Comparison of ENCODE assay signal across 27 mouse cellular contexts in the genomic region with DNA sequence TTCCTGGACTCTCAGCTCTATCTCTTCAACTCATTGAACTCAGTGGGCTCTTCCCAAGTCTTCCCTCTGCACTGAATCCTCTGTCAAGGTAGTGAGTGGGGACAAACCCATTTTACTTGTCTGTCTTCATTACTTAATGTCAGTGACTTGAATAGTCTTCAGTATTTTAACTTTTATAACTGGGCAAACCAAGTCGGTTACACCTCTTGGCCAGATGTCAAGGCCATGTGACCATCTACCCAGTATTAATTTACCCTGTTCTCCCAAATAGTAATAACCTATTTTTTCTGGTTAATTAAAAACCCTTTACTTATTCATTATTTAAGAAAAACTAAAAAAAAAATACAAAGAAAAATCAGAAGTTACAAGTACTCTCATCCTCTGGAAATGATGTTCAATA. TPM values are rescaled to one million over a fixed set of nuclear protein-coding genes. Genes with fewer than 3 reads are reported as not detected.
DNase-seq lines count a peak whose midpoint lies in the region; ATAC-seq and TF ChIP-seq lines count a peak whose summit lies in the region.
"Had no signal": no experiment of that assay in that cellular context is flagged by ENCODE, and none has a peak within 500 bp of the region (broad histone marks: within the 10 kb centered on the region; RNA-seq: fewer than 3 reads in every experiment).

No protein-coding gene starts in this region.

- no peak for ATAC-seq in kidney, embryonic 15.5 days (replicated peaks; ENCODE audit: low FRiP score)
- no peak for ATAC-seq in liver, embryonic 12.5 days
- ATAC-seq: activated CD4-positive, CD25-positive, alpha-beta regulatory T cell, adult 4 months; CD4-positive, CD25-positive, alpha-beta regulatory T cell, adult 4 months; forebrain, embryonic 13.5 days; Patski had no signal

- peak; percentile 57 for DNase-seq in kidney, adult 11 months
- DNase-seq in kidney, postnatal 10 days = no peak
- peak; percentile 84 for DNase-seq in kidney, adult 2 months
- peak; percentile 87 for DNase-seq in kidney, adult 9 months
- no peak for DNase-seq in kidney, postnatal 14 days
- DNase-seq in liver, adult 2 months (ENCODE audit: extremely low read depth, low read depth, low spot score) = peak; percentile 57
- DNase-seq: adrenal gland, adult 8-10 months; adrenal gland, postnatal 14 days; adrenal gland, postnatal 36 days; B cell, adult 2 months; cerebellum, adult 11-12 months; cerebellum, adult 2 months; cerebellum, adult 9-10 months; cerebellum, postnatal 10 days; cerebellum, postnatal 25 days had no signal

- H3K27me3 ChIP-seq in kidney, adult 2 months (replicated peaks; ENCODE audit: control insufficient read depth, insufficient read depth, low read length) = no peaks in the 10 kb centered on the region
- no peaks in the 10 kb centered on the region for H3K27me3 ChIP-seq in kidney, embryonic 15.5 days
- H3K27me3 ChIP-seq in liver, adult 2 months (ENCODE audit: control insufficient read depth, insufficient read depth, low read length) = no peaks in the 10 kb centered on the region
- H3K27me3 ChIP-seq in liver, embryonic 12.5 days (replicated peaks) = no peaks in the 10 kb centered on the region
- H3K27me3 ChIP-seq: CH12.LX; embryonic facial prominence, embryonic 12.5 days; forebrain, embryonic 13.5 days; Patski had no signal

- no peak overlapping the region for H3K4me3 ChIP-seq in kidney, adult 2 months (ENCODE audit: insufficient read depth, low read depth, low read length)
- no peak overlapping the region for H3K4me3 ChIP-seq in kidney, embryonic 15.5 days (replicated peaks)
- no peak overlapping the region for H3K4me3 ChIP-seq in liver, adult 2 months (ENCODE audit: insufficient read depth, low read depth, low read length)
- no peak overlapping the region for H3K4me3 ChIP-seq in liver, embryonic 12.5 days
- H3K4me3 ChIP-seq: embryonic facial prominence, embryonic 10.5 days; embryonic facial prominence, embryonic 12.5 days; forebrain, embryonic 13.5 days had no signal

- no peak for TF ChIP-seq CTCF in kidney, adult 2 months (conservative IDR thresholded peaks at IDR 0.05; ENCODE audit: insufficient read depth, insufficient read length, low read depth, low read length)
- no peak for TF ChIP-seq CTCF in liver, adult 2 months (IDR thresholded peaks at IDR 0.05; ENCODE audit: low read depth, low read length)

- H3K9me3 ChIP-seq in kidney, embryonic 15.5 days (replicated peaks) = no peaks in the 10 kb centered on the region
- H3K9me3 ChIP-seq in liver, embryonic 12.5 days (replicated peaks) = no peaks in the 10 kb centered on the region
- H3K9me3 ChIP-seq: embryonic facial prominence, embryonic 10.5 days; embryonic facial prominence, embryonic 12.5 days; forebrain, embryonic 13.5 days; G1E had no signal

- peak overlapping the region; percentile 80 for H3K27ac ChIP-seq in kidney, adult 2 months (ENCODE audit: insufficient read depth, low read depth, low read length)
- H3K27ac ChIP-seq in kidney, embryonic 15.5 days = no peak overlapping the region
- 0 out of 2 replicates have a peak overlapping the region, but pooled peaks have one; percentile 4 for H3K27ac ChIP-seq in liver, adult 2 months (replicated peaks; ENCODE audit: insufficient read depth, low read depth, low read length)
- H3K27ac ChIP-seq in liver, embryonic 12.5 days = no peak overlapping the region
- H3K27ac ChIP-seq: embryonic facial prominence, embryonic 10.5 days; embryonic facial prominence, embryonic 12.5 days; forebrain, embryonic 13.5 days had no signal

- peaks cover 11% of the 10 kb centered on the region; the same call in 1 of the 2 replicates for H3K36me3 ChIP-seq in kidney, adult 2 months (ENCODE audit: control insufficient read depth, insufficient read depth, low read length)
- no peaks in the 10 kb centered on the region for H3K36me3 ChIP-seq in kidney, embryonic 15.5 days
- H3K36me3 ChIP-seq in liver, adult 2 months (ENCODE audit: control insufficient read depth, insufficient read depth, low read length) = peaks cover 22% of the 10 kb centered on the region
- no peaks in the 10 kb centered on the region for H3K36me3 ChIP-seq in liver, embryonic 12.5 days
- H3K36me3 ChIP-seq: embryonic facial prominence, embryonic 10.5 days; embryonic facial prominence, embryonic 12.5 days; G1E had no signal

- no peak for TF ChIP-seq POLR2A in kidney, adult 2 months (IDR thresholded peaks at IDR 0.05; ENCODE audit: low read depth, low read length)
- TF ChIP-seq POLR2A in liver, adult 2 months (IDR thresholded peaks at IDR 0.05; ENCODE audit: extremely low read depth, insufficient read depth, low read length) = no peak

- no peak overlapping the region for H3K9ac ChIP-seq in kidney, embryonic 15.5 days
- H3K9ac ChIP-seq in liver, adult 2 months (ENCODE audit: low read depth, low read length) = no peak overlapping the region
- no peak overlapping the region for H3K9ac ChIP-seq in liver, embryonic 12.5 days
- H3K9ac ChIP-seq: embryonic facial prominence, embryonic 12.5 days; forebrain, embryonic 13.5 days had no signal

- H3K4me2 ChIP-seq in kidney, embryonic 15.5 days = no peak overlapping the region
- no peak overlapping the region for H3K4me2 ChIP-seq in liver, embryonic 12.5 days
- H3K4me2 ChIP-seq: embryonic facial prominence, embryonic 12.5 days; forebrain, embryonic 13.5 days had no signal

- peaks cover 13% of the 10 kb centered on the region; the same call in 1 of the 2 replicates for H3K4me1 ChIP-seq in kidney, adult 2 months (ENCODE audit: control insufficient read depth, insufficient read depth, low read length)
- no peaks in the 10 kb centered on the region for H3K4me1 ChIP-seq in kidney, embryonic 15.5 days
- H3K4me1 ChIP-seq in liver, adult 2 months (ENCODE audit: control insufficient read depth, insufficient read depth, low read length) = peaks cover 17% of the 10 kb centered on the region
- H3K4me1 ChIP-seq in liver, embryonic 12.5 days = no peaks in the 10 kb centered on the region
- H3K4me1 ChIP-seq: embryonic facial prominence, embryonic 10.5 days; embryonic facial prominence, embryonic 12.5 days; forebrain, embryonic 13.5 days had no signal

- peaks cover 8% of the 10 kb centered on the region; the same call in 1 of the 2 replicates for H3K79me2 ChIP-seq in liver, adult 2 months (ENCODE audit: control insufficient read depth, insufficient read depth, low read length)

- 56% methylated on average over 1 of the region's 1 CpGs for WGBS in kidney, adult 2 months
- WGBS in kidney, embryonic 15.5 days = 97% methylated on average over 1 of the region's 1 CpGs
- 38% methylated on average over 1 of the region's 1 CpGs for WGBS in liver, adult 2 months
- 76% methylated on average over 1 of the region's 1 CpGs for WGBS in liver, embryonic 12.5 days (ENCODE audit: insufficient replicate concordance)

RNA-seq across cellular contexts. Expression of a gene that starts 13.7 kb away (rescaled TPM):
- 31.2 and 39.7 TPM in 2 replicates for polyA plus RNA-seq in kidney, adult 2 months (2012; rRNA removed)
- 9.0 and 9.5 TPM in 2 replicates for polyA plus RNA-seq in kidney, embryonic 15.5 days (2015; fragmentation: Nextera tagmentation; extraction: Ambion mirVana)
- 67.9 and 68.5 TPM in 2 replicates for total RNA-seq in liver, adult 2 months (2014; rRNA removed)
- polyA plus RNA-seq in liver, adult 2 months (2012; rRNA removed) = 8.7 and 12.1 TPM in 2 replicates
- 1.8 TPM in 2 replicates for polyA plus RNA-seq in liver, embryonic 12.5 days (2016; fragmentation: Nextera tagmentation; extraction: Ambion mirVana)
- polyA plus RNA-seq: G1E had no signal

RNA-seq across cellular contexts. Expression of a gene that starts 19.8 kb away (rescaled TPM):
- polyA plus RNA-seq in kidney, adult 2 months (2012; rRNA removed) = 89.3 and 121 TPM in 2 replicates
- 317 and 331 TPM in 2 replicates for polyA plus RNA-seq in kidney, embryonic 15.5 days (2015; fragmentation: Nextera tagmentation; extraction: Ambion mirVana)
- 166 and 211 TPM in 2 replicates for total RNA-seq in liver, adult 2 months (2014; rRNA removed)
- polyA plus RNA-seq in liver, adult 2 months (2012; rRNA removed) = 84.5 and 88.1 TPM in 2 replicates
- 211 and 216 TPM in 2 replicates for polyA plus RNA-seq in liver, embryonic 12.5 days (2016; fragmentation: Nextera tagmentation; extraction: Ambion mirVana)

RNA-seq across cellular contexts. Expression of a gene that starts 20.1 kb away (rescaled TPM):
- polyA plus RNA-seq in kidney, adult 2 months (2012; rRNA removed) = not detected in 2 replicates
- polyA plus RNA-seq in kidney, embryonic 15.5 days (2015; fragmentation: Nextera tagmentation; extraction: Ambion mirVana) = 1.4 TPM in 2 replicates
- total RNA-seq in liver, adult 2 months (2014; rRNA removed) = not detected in 2 replicates
- polyA plus RNA-seq in liver, adult 2 months (2012; rRNA removed) = not detected in 2 replicates
- polyA plus RNA-seq in liver, embryonic 12.5 days (2016; fragmentation: Nextera tagmentation; extraction: Ambion mirVana) = 0.48 and 0.61 TPM in 2 replicates
- total RNA-seq: adrenal gland, adult 18-20 months; adrenal gland, adult 8-10 months; adrenal gland, postnatal 14 days; adrenal gland, postnatal 36 days; CH12.LX; G1E had no signal
- polyA plus RNA-seq: activated CD4-positive, CD25-positive, alpha-beta regulatory T cell, adult 4 months; CD4-positive, CD25-positive, alpha-beta regulatory T cell, adult 4 months; cerebellum, adult 2 months; cortical plate, adult 2 months; G1E had no signal

RNA-seq across cellular contexts. Expression of a gene that starts 49.9 kb away (rescaled TPM):
- polyA plus RNA-seq in kidney, adult 2 months (2012; rRNA removed) = not detected in 2 replicates
- polyA plus RNA-seq in kidney, embryonic 15.5 days (2015; fragmentation: Nextera tagmentation; extraction: Ambion mirVana) = 1.0 and 1.1 TPM in 2 replicates
- not detected in 2 replicates for total RNA-seq in liver, adult 2 months (2014; rRNA removed)
- polyA plus RNA-seq in liver, adult 2 months (2012; rRNA removed) = not detected in 2 replicates
- polyA plus RNA-seq in liver, embryonic 12.5 days (2016; fragmentation: Nextera tagmentation; extraction: Ambion mirVana) = 0.06 and 0.20 TPM in 2 replicates
- total RNA-seq: CH12.LX had no signal
- polyA plus RNA-seq: activated CD4-positive, CD25-positive, alpha-beta regulatory T cell, adult 4 months; CD4-positive, CD25-positive, alpha-beta regulatory T cell, adult 4 months had no signal

Comparison
In these comparisons a context has a peak if more than half of its experiments do, and no peak if none do; other contexts are left out.
1. DNase-seq: peak in kidney, adult 11 months (single experiment), kidney, adult 2 months (single experiment), kidney, adult 9 months (single experiment) and liver, adult 2 months (single experiment); none in kidney, postnatal 10 days (single experiment) and kidney, postnatal 14 days (single experiment).
2. H3K27ac ChIP-seq: peak in kidney, adult 2 months (single experiment) and liver, adult 2 months (single experiment); none in kidney, embryonic 15.5 days (single experiment) and liver, embryonic 12.5 days (single experiment).